Mouse (Mus musculus): ENCODE results near the gene Kcnip1. TPM values are rescaled to one million over a fixed set of nuclear protein-coding genes. Genes with fewer than 3 reads are reported as not detected.

Kcnip1 gene
- polyA plus RNA-seq (2015; fragmentation: Nextera tagmentation; extraction: Ambion mirVana) = 3.4 and 4.3 TPM in 2 replicates

DNA sequence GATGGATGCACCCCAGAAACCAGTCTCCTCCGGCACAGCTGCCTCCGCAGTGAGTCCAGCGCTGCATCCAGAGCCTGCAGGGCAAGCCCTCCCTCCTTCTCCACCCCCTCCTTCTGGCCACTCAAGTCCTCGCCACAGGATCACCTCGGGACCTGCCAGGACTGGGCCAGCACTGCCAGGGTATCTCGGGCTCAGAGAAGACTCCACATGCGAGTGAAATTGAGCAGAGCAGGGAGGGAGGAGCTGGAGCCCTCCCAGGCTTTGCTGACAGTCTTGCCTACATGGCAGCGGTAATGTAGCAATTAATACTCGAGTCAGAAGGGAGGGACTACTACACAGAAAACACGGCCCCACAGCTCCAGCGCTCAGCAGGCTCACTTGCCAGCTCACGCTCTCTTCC is at the start of gene Kcnip1:
TSS of gene Kcnip1 (minus strand) at position 215 of the 400 bp plus-strand sequence.
- 13% methylated on average over 12 of the region's 12 CpGs for WGBS
- Histone ChIP-seq H3K9me3 (no peaks in the 10 kb centered on the region), H3K4me1 (peaks cover 11% of the 10 kb centered on the region), H3K9ac (0 out of 2 replicates have a peak within 1 kb of the TSS, but pooled peaks have one; percentile 4), H3K4me2 (peak within 1 kb of the TSS; percentile 37), H3K27me3 (peaks cover 12% of the 10 kb centered on the region; the same call in 1 of the 2 replicates), H3K4me3 (peak within 1 kb of the TSS; percentile 10; the same call in 1 of the 2 replicates), H3K27ac (no peak within 1 kb of the TSS), H3K36me3 (no peaks in the 10 kb centered on the region)
- ATAC-seq (ENCODE audit: insufficient number of reproducible peaks, low FRiP score, low TSS enrichment, low read depth) = no peak

DNA sequence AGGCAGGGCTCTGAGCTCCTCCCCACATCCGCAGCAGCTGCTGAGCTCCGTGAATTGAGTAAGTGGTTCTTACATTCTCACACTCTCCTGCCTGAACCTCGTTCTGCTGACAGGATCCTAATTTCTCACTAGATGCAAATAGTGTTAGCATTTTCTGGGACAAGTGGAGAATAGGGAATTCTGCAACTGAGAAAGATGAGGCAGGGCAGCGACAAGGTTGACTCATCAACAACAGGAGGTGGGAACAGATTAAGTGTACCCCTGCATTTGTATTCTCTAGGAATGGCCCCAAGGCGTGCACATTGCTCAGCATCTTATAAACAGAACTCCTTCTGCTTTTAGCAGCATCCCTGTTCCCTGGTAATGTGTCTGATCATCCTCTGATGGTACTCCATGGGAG is 47.1 kb upstream of the Kcnip1 start:
- no peak overlapping the region for H3K4me2 ChIP-seq
- WGBS = 79% methylated on average over 5 of the region's 5 CpGs
- ATAC-seq (ENCODE audit: insufficient number of reproducible peaks, low FRiP score, low TSS enrichment, low read depth) = no peak

DNA sequence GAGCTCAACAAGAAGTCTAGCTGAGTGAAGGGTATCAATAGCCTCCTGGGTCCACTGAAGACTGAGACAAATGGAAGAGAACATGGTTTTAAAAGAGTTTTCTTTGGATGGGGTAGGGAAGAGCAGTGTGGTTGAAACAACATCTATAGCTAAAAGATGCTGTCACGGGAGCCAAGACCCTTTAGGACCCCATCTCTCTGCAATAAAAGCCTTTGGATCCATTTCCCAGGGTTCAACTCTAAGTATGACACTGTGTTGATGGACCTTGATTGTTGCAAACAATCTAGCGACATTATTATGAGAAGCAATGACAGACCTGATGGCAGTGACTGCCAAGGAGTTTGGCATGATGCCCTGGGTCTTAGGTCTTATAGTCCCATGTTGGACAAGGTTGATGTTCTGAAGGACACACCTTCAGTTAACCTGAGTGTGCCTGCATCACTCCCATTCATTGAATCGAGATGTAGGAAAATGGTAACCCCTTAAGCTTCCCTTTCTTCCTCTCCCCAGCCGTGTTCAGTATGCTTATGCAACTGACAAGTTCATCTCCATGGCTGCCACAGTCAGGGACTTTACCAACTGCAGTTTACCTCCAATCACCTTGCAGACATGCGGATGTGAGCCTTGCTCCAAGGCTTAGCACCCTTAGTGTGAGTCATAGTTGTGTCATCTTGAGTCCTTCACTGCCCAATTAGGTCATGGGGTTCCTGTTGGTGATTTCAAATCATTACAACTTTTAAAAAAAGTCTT is 43.1 kb upstream of the Kcnip1 start:
- 79% methylated on average over 5 of the region's 5 CpGs for WGBS
- no peaks in the 10 kb centered on the region for H3K36me3 ChIP-seq
- no peaks in the 10 kb centered on the region for H3K9me3 ChIP-seq
- ATAC-seq (ENCODE audit: insufficient number of reproducible peaks, low FRiP score, low TSS enrichment, low read depth) = no peak
- no peak overlapping the region for H3K9ac ChIP-seq
- no peaks in the 10 kb centered on the region for H3K27me3 ChIP-seq
- H3K4me2 ChIP-seq = no peak overlapping the region
- H3K4me3 ChIP-seq = no peak overlapping the region
- H3K4me1 ChIP-seq = no peaks in the 10 kb centered on the region
- no peak overlapping the region for H3K27ac ChIP-seq

More for the DNA sequence above, 47.1 kb upstream of the Kcnip1 start:
- H3K4me3 ChIP-seq = no peak overlapping the region
- H3K9ac ChIP-seq = no peak overlapping the region
- no peaks in the 10 kb centered on the region for H3K4me1 ChIP-seq
- H3K9me3 ChIP-seq = no peaks in the 10 kb centered on the region
- H3K36me3 ChIP-seq = no peaks in the 10 kb centered on the region
- H3K27ac ChIP-seq = no peak overlapping the region
- H3K27me3 ChIP-seq = no peaks in the 10 kb centered on the region

DNA sequence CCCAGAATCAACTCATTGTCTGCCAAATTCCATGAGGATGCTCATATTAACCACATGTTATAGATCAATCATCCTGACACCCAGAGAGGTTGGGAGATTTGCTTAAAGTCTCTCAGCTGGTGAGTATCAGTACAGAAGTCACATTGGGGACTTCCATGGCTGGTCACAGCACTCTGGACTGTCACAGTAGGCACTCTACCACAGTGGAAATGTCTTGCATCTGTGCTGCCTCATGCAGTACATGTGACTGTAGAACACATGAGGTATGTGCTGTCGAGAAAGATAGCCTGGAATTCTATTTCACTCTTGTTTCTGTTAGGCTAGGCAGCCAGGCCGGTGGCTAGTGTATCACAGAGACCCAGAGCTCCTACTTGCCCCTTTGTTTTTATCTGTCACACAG is 41.8 kb upstream of the Kcnip1 start:
- H3K36me3 ChIP-seq = no peaks in the 10 kb centered on the region
- H3K27ac ChIP-seq = no peak overlapping the region
- no peaks in the 10 kb centered on the region for H3K9me3 ChIP-seq
- H3K4me1 ChIP-seq = no peaks in the 10 kb centered on the region
- H3K4me2 ChIP-seq = no peak overlapping the region
- H3K27me3 ChIP-seq = no peaks in the 10 kb centered on the region
- no peak overlapping the region for H3K4me3 ChIP-seq
- ATAC-seq (ENCODE audit: insufficient number of reproducible peaks, low FRiP score, low TSS enrichment, low read depth) = no peak
- WGBS = 76% methylated on average over 2 of the region's 2 CpGs
- H3K9ac ChIP-seq = no peak overlapping the region

DNA sequence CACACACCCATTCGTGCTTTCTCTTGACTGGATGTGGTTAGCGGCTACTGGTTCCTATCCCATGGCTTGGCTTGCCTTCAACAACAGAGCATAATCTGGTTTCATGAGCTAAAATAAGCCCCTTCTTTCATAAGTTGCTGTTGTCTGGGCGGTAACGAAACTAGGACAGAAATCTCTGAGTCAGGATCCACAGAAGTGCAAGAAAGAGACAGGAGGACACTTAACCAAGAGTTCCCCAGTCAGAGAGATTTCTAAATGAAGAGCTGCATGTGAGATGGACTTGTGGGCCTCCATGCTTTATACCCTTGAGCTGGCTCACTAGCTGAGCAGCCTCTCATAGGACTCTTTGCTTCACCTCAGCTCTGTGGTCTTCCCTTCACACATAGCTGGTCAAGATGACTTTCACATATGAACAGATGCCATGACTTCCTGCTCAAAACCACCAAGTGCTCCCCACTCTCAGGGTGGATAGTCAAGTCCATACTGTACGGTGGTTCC is 41.1 kb upstream of the Kcnip1 start:
- H3K4me2 ChIP-seq = no peak overlapping the region
- no peak overlapping the region for H3K9ac ChIP-seq
- no peak for ATAC-seq (ENCODE audit: insufficient number of reproducible peaks, low FRiP score, low TSS enrichment, low read depth)
- 86% methylated on average over 5 of the region's 5 CpGs for WGBS
- H3K4me1 ChIP-seq = no peaks in the 10 kb centered on the region
- H3K27ac ChIP-seq = no peak overlapping the region
- H3K9me3 ChIP-seq = no peaks in the 10 kb centered on the region
- H3K36me3 ChIP-seq = no peaks in the 10 kb centered on the region
- H3K27me3 ChIP-seq = no peaks in the 10 kb centered on the region
- H3K4me3 ChIP-seq = no peak overlapping the region

DNA sequence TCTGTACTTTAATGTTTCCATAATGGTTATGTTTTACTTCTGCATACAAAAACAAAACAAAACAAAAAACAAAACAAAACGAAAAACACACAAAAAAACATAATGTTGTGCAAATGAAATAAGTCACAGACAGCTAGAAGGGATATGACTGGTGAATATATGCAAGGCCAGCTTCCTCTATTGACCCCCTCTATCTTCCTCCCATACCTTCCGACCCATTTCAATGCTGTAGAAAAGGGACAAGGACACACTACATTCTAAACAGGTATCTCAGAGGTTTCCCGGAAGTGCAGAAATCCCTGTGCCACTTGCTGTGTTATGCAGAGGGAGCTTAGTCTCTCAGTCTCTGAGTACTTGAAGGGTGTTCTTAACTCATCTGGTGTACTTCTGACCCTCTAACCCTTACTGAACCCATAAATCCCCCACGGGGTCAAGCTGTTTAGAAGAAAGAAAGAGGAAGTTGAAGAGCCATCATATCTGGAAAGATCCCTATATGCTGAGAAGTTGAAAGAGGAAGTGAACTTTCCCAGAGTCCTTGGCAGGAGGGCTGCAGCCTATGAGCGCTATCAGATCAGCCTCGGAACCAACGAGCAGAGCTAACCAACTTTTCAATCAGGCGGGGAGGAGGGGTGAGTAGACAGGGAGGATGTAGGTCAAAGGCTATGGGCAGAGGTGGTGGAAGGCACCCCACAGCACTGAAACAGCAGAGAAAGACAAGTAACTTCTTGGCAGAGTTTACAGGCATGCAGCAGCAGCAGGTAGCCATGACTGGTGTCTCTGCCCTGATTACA is 38.3 kb upstream of the Kcnip1 start:
- H3K4me1 ChIP-seq = no peaks in the 10 kb centered on the region
- no peaks in the 10 kb centered on the region for H3K27me3 ChIP-seq
- 60% methylated on average over 8 of the region's 8 CpGs for WGBS
- no peak overlapping the region for H3K27ac ChIP-seq
- H3K4me2 ChIP-seq = no peak overlapping the region
- ATAC-seq (ENCODE audit: insufficient number of reproducible peaks, low FRiP score, low TSS enrichment, low read depth) = no peak
- no peak overlapping the region for H3K4me3 ChIP-seq
- H3K36me3 ChIP-seq = no peaks in the 10 kb centered on the region
- H3K9ac ChIP-seq = no peak overlapping the region
- H3K9me3 ChIP-seq = no peaks in the 10 kb centered on the region

DNA sequence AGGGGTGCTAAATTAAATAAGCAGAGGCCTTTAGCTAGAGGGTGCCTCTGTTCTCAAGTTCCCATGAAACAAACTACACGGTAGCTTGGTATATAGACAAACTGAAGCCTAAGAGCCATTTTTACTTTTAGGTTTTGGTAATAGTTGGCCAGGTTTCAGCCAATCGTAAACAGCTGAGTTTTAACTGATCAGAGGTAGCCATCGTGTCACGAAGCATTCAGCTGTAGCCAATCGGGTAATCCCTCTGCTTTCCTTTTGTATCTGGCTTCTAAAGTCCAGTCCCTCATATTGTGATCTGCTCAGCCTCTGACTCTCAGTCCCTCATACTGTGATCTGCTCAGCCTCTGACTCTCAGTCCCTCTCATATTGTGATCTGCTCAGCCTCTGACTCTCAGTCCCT is 36.7 kb upstream of the Kcnip1 start:
- WGBS = 43% methylated on average over 5 of the region's 5 CpGs
- no peak overlapping the region for H3K4me3 ChIP-seq
- no peak for ATAC-seq (ENCODE audit: insufficient number of reproducible peaks, low FRiP score, low TSS enrichment, low read depth)
- H3K27ac ChIP-seq = no peak overlapping the region
- H3K4me2 ChIP-seq = no peak overlapping the region
- no peaks in the 10 kb centered on the region for H3K27me3 ChIP-seq
- H3K9me3 ChIP-seq = no peaks in the 10 kb centered on the region
- H3K9ac ChIP-seq = no peak overlapping the region
- H3K4me1 ChIP-seq = no peaks in the 10 kb centered on the region
- no peaks in the 10 kb centered on the region for H3K36me3 ChIP-seq

DNA sequence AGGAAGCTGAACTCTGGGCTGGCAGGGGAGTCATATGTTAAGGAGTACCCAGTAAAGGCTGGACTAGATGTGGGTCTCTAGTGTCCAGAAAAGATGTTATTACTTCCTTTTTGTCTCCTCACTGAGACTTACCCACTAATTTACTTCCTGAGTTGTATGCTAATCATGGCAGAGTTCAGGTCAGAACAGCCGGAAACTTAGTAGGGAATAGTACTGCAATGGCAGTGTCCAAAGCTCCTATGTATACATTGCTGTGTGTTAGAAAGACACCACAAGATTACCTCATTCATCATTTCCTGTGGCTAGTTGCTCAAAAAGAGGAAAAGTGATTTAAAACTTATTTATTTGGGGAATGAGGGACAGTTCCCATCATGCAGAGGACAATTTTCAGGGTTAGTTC is 32.1 kb upstream of the Kcnip1 start:
- no peak for ATAC-seq (ENCODE audit: insufficient number of reproducible peaks, low FRiP score, low TSS enrichment, low read depth)
- H3K9me3 ChIP-seq = no peaks in the 10 kb centered on the region
- no peaks in the 10 kb centered on the region for H3K27me3 ChIP-seq
- H3K27ac ChIP-seq = no peak overlapping the region
- 89% methylated on average over 1 of the region's 1 CpGs for WGBS
- no peak overlapping the region for H3K4me2 ChIP-seq
- no peaks in the 10 kb centered on the region for H3K4me1 ChIP-seq
- H3K36me3 ChIP-seq = no peaks in the 10 kb centered on the region
- no peak overlapping the region for H3K4me3 ChIP-seq
- no peak overlapping the region for H3K9ac ChIP-seq

DNA sequence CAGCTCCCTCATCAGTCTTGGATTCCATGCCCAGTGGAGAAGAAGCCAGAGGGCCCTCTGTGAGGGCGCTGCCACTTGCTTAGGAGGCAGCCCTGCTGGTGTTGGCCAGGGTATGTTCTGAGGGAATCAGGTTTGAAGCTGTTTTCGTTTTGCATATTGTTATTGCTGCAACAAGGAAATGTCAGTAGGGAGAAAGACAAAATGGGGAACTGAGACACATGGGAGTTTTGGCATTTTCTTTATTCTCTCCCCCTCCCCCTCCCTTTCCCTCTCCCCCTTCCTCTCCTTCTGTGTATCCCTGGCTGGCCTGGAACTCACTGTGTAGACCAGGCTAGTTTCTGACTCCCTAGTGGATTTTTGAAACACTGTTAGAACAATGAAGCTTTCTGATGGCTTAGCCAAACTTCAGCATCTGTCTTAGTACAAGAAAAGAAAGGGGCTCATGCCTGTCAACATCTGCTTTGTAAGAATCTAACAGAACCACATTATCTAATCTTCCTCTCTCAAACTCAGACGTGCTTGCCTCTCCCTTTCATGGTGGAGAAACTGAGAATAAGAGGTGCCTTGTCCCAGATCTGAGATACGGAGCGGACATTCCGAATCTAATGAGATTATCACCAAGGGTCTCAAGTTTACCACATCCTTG is 19.2 kb upstream of the Kcnip1 start:
- H3K9me3 ChIP-seq = no peaks in the 10 kb centered on the region
- WGBS = 68% methylated on average over 6 of the region's 6 CpGs
- no peaks in the 10 kb centered on the region for H3K36me3 ChIP-seq
- no peak overlapping the region for H3K4me3 ChIP-seq
- no peaks in the 10 kb centered on the region for H3K27me3 ChIP-seq
- H3K4me1 ChIP-seq = peaks cover 13% of the 10 kb centered on the region
- no peak for ATAC-seq (ENCODE audit: insufficient number of reproducible peaks, low FRiP score, low TSS enrichment, low read depth)
- H3K9ac ChIP-seq = no peak overlapping the region
- no peak overlapping the region for H3K27ac ChIP-seq
- H3K4me2 ChIP-seq = no peak overlapping the region

DNA sequence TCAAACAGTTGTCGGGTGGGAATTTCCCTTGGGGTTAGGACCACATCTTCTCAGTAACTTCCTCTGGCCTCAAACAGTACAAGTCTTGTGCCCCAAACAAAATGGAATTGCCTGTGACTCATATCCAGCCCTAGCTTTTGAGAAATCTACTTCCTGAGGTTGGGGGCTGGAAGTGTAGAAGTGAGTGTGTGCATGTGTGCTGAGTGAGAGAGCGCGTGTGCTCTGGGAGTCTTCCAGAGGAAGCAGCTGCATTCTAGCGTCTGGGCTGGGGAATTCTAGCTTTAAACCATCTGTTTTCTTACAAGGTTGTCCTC is 17.9 kb upstream of the Kcnip1 start:
- no peak for ATAC-seq (ENCODE audit: insufficient number of reproducible peaks, low FRiP score, low TSS enrichment, low read depth)
- Histone ChIP-seq H3K4me2 (no peak overlapping the region), H3K9ac (no peak overlapping the region), H3K4me3 (no peak overlapping the region), H3K9me3 (no peaks in the 10 kb centered on the region), H3K27me3 (no peaks in the 10 kb centered on the region), H3K36me3 (no peaks in the 10 kb centered on the region), H3K4me1 (peaks cover 13% of the 10 kb centered on the region), H3K27ac (peak overlapping the region; percentile 50; the same call in 1 of the 2 replicates)
- 37% methylated on average over 4 of the region's 4 CpGs for WGBS

DNA sequence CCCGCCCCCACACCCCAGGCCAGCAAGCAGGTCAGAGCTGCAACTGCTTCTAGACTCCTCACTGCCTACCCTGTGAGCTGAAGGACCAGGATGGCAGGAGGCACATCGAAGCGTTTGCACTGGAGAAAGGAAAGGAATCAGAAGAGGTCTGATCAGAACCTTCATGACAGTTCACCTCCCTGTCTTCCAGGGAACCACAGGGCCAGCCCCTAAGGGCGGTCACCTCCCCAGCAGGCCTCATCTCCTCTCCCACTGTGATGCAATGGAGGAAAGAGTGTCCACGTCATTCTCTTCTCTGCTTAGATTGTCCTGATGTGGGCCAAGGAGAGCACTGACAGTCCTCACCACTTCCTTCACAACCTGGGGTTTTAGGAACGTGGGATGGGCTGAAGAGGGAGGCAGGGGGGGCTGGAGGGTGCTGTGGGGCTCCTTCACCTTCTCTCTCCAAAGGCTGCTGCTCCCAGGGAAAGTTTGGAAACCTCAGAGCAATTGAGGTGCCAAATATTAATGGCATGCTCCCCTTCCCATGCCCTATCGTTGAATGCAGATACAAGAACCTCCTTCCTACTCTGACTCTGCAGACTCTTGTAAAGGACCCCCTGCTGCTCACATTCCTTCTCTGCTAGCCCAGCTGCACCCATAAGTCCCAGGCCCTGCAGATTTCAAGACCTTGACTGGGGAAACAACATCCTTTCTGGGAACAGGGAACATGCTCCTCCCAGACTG is 17.3 kb upstream of the Kcnip1 start:
- Histone ChIP-seq H3K4me2 (no peak overlapping the region), H3K27me3 (no peaks in the 10 kb centered on the region), H3K36me3 (no peaks in the 10 kb centered on the region), H3K9me3 (no peaks in the 10 kb centered on the region), H3K4me3 (no peak overlapping the region), H3K27ac (peak overlapping the region; percentile 50; the same call in 1 of the 2 replicates), H3K9ac (no peak overlapping the region), H3K4me1 (peaks cover 13% of the 10 kb centered on the region)
- WGBS = 63% methylated on average over 7 of the region's 7 CpGs
- ATAC-seq (ENCODE audit: insufficient number of reproducible peaks, low FRiP score, low TSS enrichment, low read depth) = no peak

Measured in limb, embryonic 15.5 days (tissue).